Comparison of ENCODE assay signal across 26 mouse cellular contexts in the genomic region with DNA sequence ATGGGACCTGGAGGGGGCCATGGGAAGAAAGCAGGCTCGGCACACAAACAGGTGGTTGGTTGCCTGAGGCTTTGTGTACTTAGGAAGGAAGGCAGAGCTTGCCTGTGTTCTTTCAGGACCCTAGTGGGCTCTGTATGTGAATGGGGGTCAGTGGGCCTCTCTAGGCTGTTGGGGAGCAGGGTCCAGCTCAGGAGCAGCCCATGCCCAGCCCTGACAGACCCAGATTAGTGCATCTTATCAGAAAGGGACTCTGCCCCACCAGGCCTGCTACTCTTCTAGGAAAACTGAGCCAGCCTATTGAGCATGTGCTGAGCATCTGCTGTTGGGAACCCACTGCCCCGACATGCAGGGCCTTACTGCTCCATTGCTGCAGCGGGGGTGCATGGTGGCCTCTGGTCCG. TPM values are rescaled to one million over a fixed set of nuclear protein-coding genes. Genes with fewer than 3 reads are reported as not detected.
A peak's percentile ranks its signal among the peaks of the same experiment; 100 is the strongest.
DNase-seq lines count a peak whose midpoint lies in the region; ATAC-seq and TF ChIP-seq lines count a peak whose summit lies in the region.
"Had no signal": no experiment of that assay in that cellular context is flagged by ENCODE, and none has a peak within 500 bp of the region (broad histone marks: within the 10 kb centered on the region; RNA-seq: fewer than 3 reads in every experiment).

No protein-coding gene starts in this region.

- DNase-seq in hindbrain, embryonic 10.5 days (ENCODE audit: low spot score), result no peak
- no peak for DNase-seq in hindbrain, postnatal 0 days (ENCODE audit: low spot score)
- DNase-seq in lung, adult 2 months, result no peak
- DNase-seq in spleen, adult 12 weeks (ENCODE audit: low spot score), result no peak
- no peak for DNase-seq in ovary, postnatal 14 days (ENCODE audit: low spot score)
- DNase-seq: adrenal gland, adult 2 months; B cell, adult 2 months; cerebellum, adult 8-10 months; cerebellum, postnatal 36 days; embryo, embryonic 11 days; gastrocnemius, postnatal 36 days; heart, postnatal 4 days; kidney, postnatal 10 days; right cerebral cortex, adult 18-20 months; right cerebral cortex, postnatal 4 days; thymus, postnatal 14 days had no signal

- H3K4me1 ChIP-seq in hindbrain, embryonic 10.5 days (replicated peaks), result peaks cover 72% of the 10 kb centered on the region
- H3K4me1 ChIP-seq in hindbrain, postnatal 0 days (ENCODE audit: insufficient read depth, low read length), result peaks cover 2% of the 10 kb centered on the region; the same call in 1 of the 2 replicates
- peaks cover 4% of the 10 kb centered on the region for H3K4me1 ChIP-seq in lung, embryonic 15.5 days
- peaks cover 27% of the 10 kb centered on the region for H3K4me1 ChIP-seq in lung, adult 2 months (ENCODE audit: control insufficient read depth, insufficient read depth, low read length)
- peaks cover 6% of the 10 kb centered on the region; the same call in 1 of the 2 replicates for H3K4me1 ChIP-seq in intestine, postnatal 0 days (replicated peaks; ENCODE audit: control insufficient read depth, insufficient read depth, low read length)
- peaks cover 22% of the 10 kb centered on the region for H3K4me1 ChIP-seq in stomach, embryonic 16.5 days (ENCODE audit: control insufficient read depth, insufficient read depth, low read length)

- H3K27me3 ChIP-seq in hindbrain, embryonic 10.5 days (ENCODE audit: insufficient read depth, poor library complexity, severe bottlenecking), result peaks cover 10% of the 10 kb centered on the region
- no peaks in the 10 kb centered on the region for H3K27me3 ChIP-seq in hindbrain, postnatal 0 days (ENCODE audit: insufficient read depth, low read length)
- no peaks in the 10 kb centered on the region for H3K27me3 ChIP-seq in lung, embryonic 15.5 days
- no peaks in the 10 kb centered on the region for H3K27me3 ChIP-seq in intestine, postnatal 0 days (replicated peaks; ENCODE audit: control insufficient read depth, insufficient read depth, low read length)
- no peaks in the 10 kb centered on the region for H3K27me3 ChIP-seq in stomach, embryonic 16.5 days (ENCODE audit: control insufficient read depth, insufficient read depth, low read length)
- H3K27me3 ChIP-seq: CH12.LX; forebrain, embryonic 15.5 days; heart, embryonic 15.5 days; limb, embryonic 15.5 days; Patski had no signal

- H3K4me3 ChIP-seq in hindbrain, embryonic 10.5 days, result no peak overlapping the region
- no peak overlapping the region for H3K4me3 ChIP-seq in hindbrain, postnatal 0 days (ENCODE audit: low read length)
- H3K4me3 ChIP-seq in lung, embryonic 15.5 days, result no peak overlapping the region
- no peak overlapping the region for H3K4me3 ChIP-seq in lung, adult 2 months (replicated peaks; ENCODE audit: extremely low read depth, low read depth, low read length)
- no peak overlapping the region for H3K4me3 ChIP-seq in intestine, postnatal 0 days (ENCODE audit: low read depth, low read length)
- no peak overlapping the region for H3K4me3 ChIP-seq in stomach, embryonic 16.5 days (replicated peaks; ENCODE audit: low read length)
- H3K4me3 ChIP-seq: forebrain, embryonic 15.5 days; heart, embryonic 15.5 days; limb, embryonic 15.5 days had no signal

- H3K9me3 ChIP-seq in hindbrain, embryonic 10.5 days, result no peaks in the 10 kb centered on the region
- no peaks in the 10 kb centered on the region for H3K9me3 ChIP-seq in hindbrain, postnatal 0 days (ENCODE audit: low read length)
- no peaks in the 10 kb centered on the region for H3K9me3 ChIP-seq in lung, embryonic 15.5 days
- no peaks in the 10 kb centered on the region for H3K9me3 ChIP-seq in intestine, postnatal 0 days (ENCODE audit: control insufficient read depth)
- H3K9me3 ChIP-seq in stomach, embryonic 16.5 days (replicated peaks; ENCODE audit: control insufficient read depth, low read length), result no peaks in the 10 kb centered on the region
- H3K9me3 ChIP-seq: forebrain, embryonic 15.5 days; G1E; heart, embryonic 15.5 days; limb, embryonic 15.5 days had no signal

- no peak for TF ChIP-seq POLR2A in lung, adult 2 months (IDR thresholded peaks at IDR 0.05; ENCODE audit: borderline replicate concordance, extremely low read depth, low read depth, low read length)

- TF ChIP-seq CTCF in hindbrain, postnatal 0 days (IDR thresholded peaks at IDR 0.05; ENCODE audit: low read depth), result no peak
- no peak for TF ChIP-seq CTCF in lung, adult 2 months (IDR thresholded peaks at IDR 0.05; ENCODE audit: insufficient read depth, low read length)
- TF ChIP-seq CTCF in intestine, postnatal 0 days (IDR thresholded peaks at IDR 0.05; ENCODE audit: low read depth), result no peak

- no peak overlapping the region for H3K9ac ChIP-seq in hindbrain, postnatal 0 days (replicated peaks; ENCODE audit: low read length)
- H3K9ac ChIP-seq in lung, embryonic 15.5 days, result no peak overlapping the region
- no peak overlapping the region for H3K9ac ChIP-seq in intestine, postnatal 0 days (ENCODE audit: low read depth, low read length)
- H3K9ac ChIP-seq in stomach, embryonic 16.5 days (ENCODE audit: low read length), result peak overlapping the region; percentile 46; the same call in 1 of the 2 replicates
- H3K9ac ChIP-seq: forebrain, embryonic 15.5 days; heart, embryonic 15.5 days; limb, embryonic 15.5 days; liver, embryonic 14.5 days had no signal

- H3K27ac ChIP-seq in hindbrain, embryonic 10.5 days, result peak overlapping the region; percentile 60
- H3K27ac ChIP-seq in hindbrain, postnatal 0 days, result no peak overlapping the region
- H3K27ac ChIP-seq in lung, embryonic 15.5 days, result 0 out of 2 replicates have a peak overlapping the region, but pooled peaks have one; percentile 4
- H3K27ac ChIP-seq in intestine, postnatal 0 days (ENCODE audit: low read depth, low read length), result peak overlapping the region; percentile 70
- peak overlapping the region; percentile 80 for H3K27ac ChIP-seq in stomach, embryonic 16.5 days (ENCODE audit: low read length)
- H3K27ac ChIP-seq: forebrain, embryonic 15.5 days; heart, embryonic 15.5 days; limb, embryonic 15.5 days; liver, embryonic 14.5 days had no signal

- no peak for ATAC-seq in hindbrain, postnatal 0 days
- no peak for ATAC-seq in lung, embryonic 15.5 days (ENCODE audit: borderline replicate concordance, extremely low read depth, low FRiP score, low TSS enrichment)
- ATAC-seq in intestine, postnatal 0 days, result peak; percentile 54
- no peak for ATAC-seq in stomach, embryonic 16.5 days (ENCODE audit: insufficient read depth, low FRiP score)
- ATAC-seq: forebrain, embryonic 15.5 days; Patski had no signal

- no peak overlapping the region for H3K4me2 ChIP-seq in hindbrain, postnatal 0 days (ENCODE audit: low read depth, low read length)
- H3K4me2 ChIP-seq in lung, embryonic 15.5 days, result no peak overlapping the region
- no peak overlapping the region for H3K4me2 ChIP-seq in intestine, postnatal 0 days (replicated peaks; ENCODE audit: low read depth)
- no peak overlapping the region for H3K4me2 ChIP-seq in stomach, embryonic 16.5 days (ENCODE audit: low read depth, low read length)
- H3K4me2 ChIP-seq: forebrain, embryonic 15.5 days; heart, embryonic 15.5 days; limb, embryonic 15.5 days had no signal

- H3K36me3 ChIP-seq in hindbrain, embryonic 10.5 days, result no peaks in the 10 kb centered on the region
- no peaks in the 10 kb centered on the region; the same call in 1 of the 2 replicates for H3K36me3 ChIP-seq in hindbrain, postnatal 0 days (ENCODE audit: insufficient read depth, low read length)
- H3K36me3 ChIP-seq in lung, embryonic 15.5 days, result no peaks in the 10 kb centered on the region
- H3K36me3 ChIP-seq in intestine, postnatal 0 days (ENCODE audit: control insufficient read depth, insufficient read depth), result peaks cover 16% of the 10 kb centered on the region; the same call in 1 of the 2 replicates
- H3K36me3 ChIP-seq in stomach, embryonic 16.5 days (ENCODE audit: control insufficient read depth, insufficient read depth, low read length), result no peaks in the 10 kb centered on the region
- H3K36me3 ChIP-seq: forebrain, embryonic 15.5 days; heart, embryonic 15.5 days; limb, embryonic 15.5 days had no signal

- 85% methylated on average over 4 of the region's 4 CpGs for WGBS in hindbrain, embryonic 10.5 days
- 73% methylated on average over 4 of the region's 4 CpGs for WGBS in hindbrain, postnatal 0 days
- WGBS in lung, embryonic 15.5 days, result 69% methylated on average over 4 of the region's 4 CpGs
- 82% methylated on average over 4 of the region's 4 CpGs for WGBS in lung, adult 2 months
- WGBS in intestine, postnatal 0 days, result 61% methylated on average over 4 of the region's 4 CpGs
- 61% methylated on average over 4 of the region's 4 CpGs for WGBS in stomach, embryonic 16.5 days

RNA-seq across cellular contexts. Expression of a gene that starts 14.1 kb away (rescaled TPM):
- 12.2 and 12.5 TPM in 2 replicates for polyA plus RNA-seq in hindbrain, embryonic 10.5 days (2016; fragmentation: Nextera tagmentation; extraction: Ambion mirVana)
- total RNA-seq in hindbrain, postnatal 0 days (2014; rRNA removed), result 46.9 and 65.5 TPM in 2 replicates
- 32.6 and 33.9 TPM in 2 replicates for polyA plus RNA-seq in hindbrain, postnatal 0 days (2015; fragmentation: Nextera tagmentation; extraction: Ambion mirVana)
- 11.8 and 13.3 TPM in 2 replicates for polyA plus RNA-seq in lung, embryonic 15.5 days (2015; fragmentation: Nextera tagmentation; extraction: Ambion mirVana)
- polyA plus RNA-seq in lung, adult 2 months (2012; rRNA removed), result 31.9 and 36.4 TPM in 2 replicates
- polyA plus RNA-seq in intestine, postnatal 0 days (2015; fragmentation: Nextera tagmentation; extraction: Ambion mirVana), result 18.3 and 22.6 TPM in 2 replicates
- polyA plus RNA-seq in stomach, embryonic 16.5 days (2015; fragmentation: Nextera tagmentation; extraction: Ambion mirVana), result 31.2 and 35.2 TPM in 2 replicates

RNA-seq across cellular contexts. Expression of a gene that starts 44.6 kb away (rescaled TPM):
- polyA plus RNA-seq in hindbrain, embryonic 10.5 days (2016; fragmentation: Nextera tagmentation; extraction: Ambion mirVana), result 57.5 and 71.8 TPM in 2 replicates
- total RNA-seq in hindbrain, postnatal 0 days (2014; rRNA removed), result 104 and 110 TPM in 2 replicates
- polyA plus RNA-seq in hindbrain, postnatal 0 days (2015; fragmentation: Nextera tagmentation; extraction: Ambion mirVana), result 94.0 and 95.1 TPM in 2 replicates
- 38.1 and 41.3 TPM in 2 replicates for polyA plus RNA-seq in lung, embryonic 15.5 days (2015; fragmentation: Nextera tagmentation; extraction: Ambion mirVana)
- 36.6 and 39.3 TPM in 2 replicates for polyA plus RNA-seq in lung, adult 2 months (2012; rRNA removed)
- polyA plus RNA-seq in intestine, postnatal 0 days (2015; fragmentation: Nextera tagmentation; extraction: Ambion mirVana), result 16.7 and 17.8 TPM in 2 replicates
- polyA plus RNA-seq in stomach, embryonic 16.5 days (2015; fragmentation: Nextera tagmentation; extraction: Ambion mirVana), result 39.6 and 44.4 TPM in 2 replicates

RNA-seq across cellular contexts. Expression of a gene that starts 57.0 kb away (rescaled TPM):
- 5.1 and 6.6 TPM in 2 replicates for polyA plus RNA-seq in hindbrain, embryonic 10.5 days (2016; fragmentation: Nextera tagmentation; extraction: Ambion mirVana)
- total RNA-seq in hindbrain, postnatal 0 days (2014; rRNA removed), result 1.1 and 2.0 TPM in 2 replicates
- polyA plus RNA-seq in hindbrain, postnatal 0 days (2015; fragmentation: Nextera tagmentation; extraction: Ambion mirVana), result 4.8 and 5.5 TPM in 2 replicates
- polyA plus RNA-seq in lung, embryonic 15.5 days (2015; fragmentation: Nextera tagmentation; extraction: Ambion mirVana), result 5.2 and 6.3 TPM in 2 replicates
- polyA plus RNA-seq in lung, adult 2 months (2012; rRNA removed), result 2.0 and 3.2 TPM in 2 replicates
- polyA plus RNA-seq in intestine, postnatal 0 days (2015; fragmentation: Nextera tagmentation; extraction: Ambion mirVana), result 3.8 and 4.0 TPM in 2 replicates
- polyA plus RNA-seq in stomach, embryonic 16.5 days (2015; fragmentation: Nextera tagmentation; extraction: Ambion mirVana), result 4.8 and 6.8 TPM in 2 replicates
